In the genomic region with DNA sequence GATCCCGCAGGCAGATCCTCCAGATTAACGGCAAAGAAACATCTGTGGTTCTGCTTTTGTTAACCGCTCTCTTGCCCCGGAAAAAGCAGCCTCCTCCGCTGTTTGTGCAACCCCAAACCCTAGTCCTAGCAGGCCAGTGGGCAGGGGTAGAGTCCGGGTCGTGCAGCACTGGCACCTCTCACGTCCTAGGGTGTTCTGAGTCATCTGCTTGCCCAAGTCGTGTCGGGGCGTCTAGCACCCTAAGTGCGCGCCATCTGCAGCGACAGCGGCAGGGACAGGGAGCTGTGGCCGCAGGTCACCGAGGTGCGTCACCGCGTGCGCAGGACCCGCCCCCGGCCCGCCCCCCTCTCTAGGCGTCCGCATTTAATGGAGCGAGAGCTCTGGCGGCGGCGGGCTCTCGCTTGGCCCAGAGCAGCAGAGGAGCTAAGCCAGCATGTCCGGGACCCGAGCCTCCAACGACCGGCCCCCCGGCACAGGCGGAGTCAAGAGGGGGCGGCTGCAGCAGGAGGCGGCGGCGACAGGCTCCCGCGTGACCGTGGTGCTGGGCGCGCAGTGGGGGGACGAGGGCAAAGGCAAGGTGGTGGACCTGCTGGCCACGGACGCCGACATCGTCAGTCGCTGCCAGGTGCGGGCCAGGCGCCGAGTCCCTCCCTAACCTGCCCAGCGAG, we compare ENCODE assay signal across 8 mouse cellular contexts. TPM values are rescaled to one million over a fixed set of nuclear protein-coding genes. Genes with fewer than 3 reads are reported as not detected.
DNase-seq lines count a peak whose midpoint lies in the region; ATAC-seq lines count a peak whose summit lies in the region.

A gene (plus strand): TSS at position 360 of the 668 bp plus-strand sequence.

- peak within 1 kb of the TSS; percentile 87 for H3K9ac ChIP-seq in heart, embryonic 11.5 days (ENCODE audit: low read depth, low read length)
- peak within 1 kb of the TSS; percentile 59; the same call in 1 of the 2 replicates for H3K9ac ChIP-seq in kidney, embryonic 14.5 days (ENCODE audit: low read depth, low read length)
- peak within 1 kb of the TSS; percentile 68 for H3K9ac ChIP-seq in liver, embryonic 16.5 days (ENCODE audit: low read depth, low read length)
- H3K9ac ChIP-seq in neural tube, embryonic 12.5 days, result peak within 1 kb of the TSS; percentile 69

- no peaks in the 10 kb centered on the region for H3K36me3 ChIP-seq in embryonic facial prominence, embryonic 10.5 days (replicated peaks)
- H3K36me3 ChIP-seq in heart, embryonic 11.5 days (ENCODE audit: control insufficient read depth, insufficient read depth, low read length), result no peaks in the 10 kb centered on the region
- no peaks in the 10 kb centered on the region for H3K36me3 ChIP-seq in kidney, embryonic 14.5 days (ENCODE audit: control insufficient read depth, insufficient read depth, low read length)
- no peaks in the 10 kb centered on the region for H3K36me3 ChIP-seq in liver, embryonic 16.5 days (ENCODE audit: control insufficient read depth, insufficient read depth)
- H3K36me3 ChIP-seq in neural tube, embryonic 12.5 days, result no peaks in the 10 kb centered on the region

- WGBS in embryonic facial prominence, embryonic 10.5 days, result under 1% methylated on average over 56 of the region's 56 CpGs
- WGBS in heart, embryonic 11.5 days (ENCODE audit: insufficient replicate concordance), result under 1% methylated on average over 56 of the region's 56 CpGs
- under 1% methylated on average over 48 of the region's 56 CpGs for WGBS in kidney, embryonic 14.5 days
- under 1% methylated on average over 55 of the region's 56 CpGs for WGBS in liver, embryonic 16.5 days (ENCODE audit: insufficient replicate concordance)
- WGBS in neural tube, embryonic 12.5 days, result under 1% methylated on average over 56 of the region's 56 CpGs

- peak within 1 kb of the TSS; percentile 69 for H3K4me3 ChIP-seq in embryonic facial prominence, embryonic 10.5 days
- H3K4me3 ChIP-seq in heart, embryonic 11.5 days (ENCODE audit: low read depth, low read length), result peak within 1 kb of the TSS; percentile 58
- H3K4me3 ChIP-seq in kidney, embryonic 14.5 days (ENCODE audit: low read length), result peak within 1 kb of the TSS; percentile 47
- H3K4me3 ChIP-seq in liver, embryonic 16.5 days (ENCODE audit: low read depth, low read length), result peak within 1 kb of the TSS; percentile 60
- H3K4me3 ChIP-seq in neural tube, embryonic 12.5 days, result peak within 1 kb of the TSS; percentile 47

- H3K9me3 ChIP-seq in embryonic facial prominence, embryonic 10.5 days, result no peaks in the 10 kb centered on the region
- no peaks in the 10 kb centered on the region for H3K9me3 ChIP-seq in heart, embryonic 11.5 days (replicated peaks; ENCODE audit: control insufficient read depth, low read length)
- no peaks in the 10 kb centered on the region for H3K9me3 ChIP-seq in kidney, embryonic 14.5 days (ENCODE audit: control insufficient read depth, low read length)
- no peaks in the 10 kb centered on the region for H3K9me3 ChIP-seq in liver, embryonic 16.5 days (replicated peaks; ENCODE audit: control insufficient read depth, low read length)
- no peaks in the 10 kb centered on the region for H3K9me3 ChIP-seq in neural tube, embryonic 12.5 days

- peak; percentile 64 to 67 for DNase-seq in B cell, adult 2 months
- DNase-seq in adrenal gland, adult 2 months, result peak; percentile 82
- peak; percentile 80 for DNase-seq in embryonic facial prominence, embryonic 10.5 days (ENCODE audit: low spot score)
- peak; percentile 60 for DNase-seq in thymus, postnatal 25 days

- ATAC-seq in heart, embryonic 11.5 days (replicated peaks; ENCODE audit: insufficient number of reproducible peaks, low FRiP score, low TSS enrichment), result peak; percentile 55
- ATAC-seq in kidney, embryonic 14.5 days (ENCODE audit: low FRiP score, low TSS enrichment), result peak; percentile 66
- peak; percentile 73 for ATAC-seq in liver, embryonic 16.5 days (ENCODE audit: low read depth)
- ATAC-seq in neural tube, embryonic 12.5 days (ENCODE audit: low FRiP score, low read depth), result peak; percentile 35

- H3K27ac ChIP-seq in embryonic facial prominence, embryonic 10.5 days (replicated peaks), result peak within 1 kb of the TSS; percentile 76
- H3K27ac ChIP-seq in heart, embryonic 11.5 days (ENCODE audit: low read depth, low read length), result peak within 1 kb of the TSS; percentile 92
- H3K27ac ChIP-seq in kidney, embryonic 14.5 days (ENCODE audit: low read depth, low read length), result no peak within 1 kb of the TSS
- peak within 1 kb of the TSS; percentile 61 for H3K27ac ChIP-seq in liver, embryonic 16.5 days (ENCODE audit: low read length)
- no peak within 1 kb of the TSS for H3K27ac ChIP-seq in neural tube, embryonic 12.5 days

- H3K4me1 ChIP-seq in embryonic facial prominence, embryonic 10.5 days, result peaks cover 61% of the 10 kb centered on the region
- peaks cover 56% of the 10 kb centered on the region for H3K4me1 ChIP-seq in heart, embryonic 11.5 days (ENCODE audit: control insufficient read depth, insufficient read depth, low read length)
- peaks cover 27% of the 10 kb centered on the region for H3K4me1 ChIP-seq in kidney, embryonic 14.5 days (ENCODE audit: control insufficient read depth, insufficient read depth, low read length)
- peaks cover 11% of the 10 kb centered on the region for H3K4me1 ChIP-seq in liver, embryonic 16.5 days (ENCODE audit: control insufficient read depth, low read depth, low read length)
- peaks cover 22% of the 10 kb centered on the region for H3K4me1 ChIP-seq in neural tube, embryonic 12.5 days

- peak within 1 kb of the TSS; percentile 93 for H3K4me2 ChIP-seq in heart, embryonic 11.5 days
- H3K4me2 ChIP-seq in kidney, embryonic 14.5 days (replicated peaks; ENCODE audit: low read depth, low read length), result peak within 1 kb of the TSS; percentile 93
- peak within 1 kb of the TSS; percentile 76 for H3K4me2 ChIP-seq in liver, embryonic 16.5 days (ENCODE audit: low read depth, low read length)
- H3K4me2 ChIP-seq in neural tube, embryonic 12.5 days (replicated peaks), result peak within 1 kb of the TSS; percentile 98

- peaks cover 62% of the 10 kb centered on the region for H3K27me3 ChIP-seq in embryonic facial prominence, embryonic 10.5 days (replicated peaks; ENCODE audit: low read depth, poor library complexity, severe bottlenecking)
- peaks cover 10% of the 10 kb centered on the region for H3K27me3 ChIP-seq in heart, embryonic 11.5 days (ENCODE audit: control insufficient read depth, insufficient read depth, low read length)
- peaks cover 4% of the 10 kb centered on the region; the same call in 1 of the 2 replicates for H3K27me3 ChIP-seq in kidney, embryonic 14.5 days (ENCODE audit: control insufficient read depth, insufficient read depth, low read length)
- H3K27me3 ChIP-seq in liver, embryonic 16.5 days (ENCODE audit: control insufficient read depth, insufficient read depth, low read depth, low read length), result peaks cover 16% of the 10 kb centered on the region
- peaks cover 43% of the 10 kb centered on the region for H3K27me3 ChIP-seq in neural tube, embryonic 12.5 days (replicated peaks)

RNA-seq across cellular contexts. Expression of the gene that starts here (rescaled TPM):
- 10 to 100 TPM; 10.7 to 39.1 TPM for total RNA-seq in adrenal gland, adult 2 months (2021)
- polyA plus RNA-seq in adrenal gland, adult 2 months (2012; rRNA removed), result 10.6 and 11.0 TPM in 2 replicates
- 4.0 and 4.3 TPM in 2 replicates for polyA plus RNA-seq in embryonic facial prominence, embryonic 10.5 days (2016; fragmentation: Nextera tagmentation; extraction: Ambion mirVana)
- 73.3 and 75.2 TPM in 2 replicates for polyA plus RNA-seq in heart, embryonic 11.5 days (2014; fragmentation: Nextera tagmentation; extraction: Ambion mirVana)
- polyA plus RNA-seq in kidney, embryonic 14.5 days (2014; fragmentation: Nextera tagmentation; extraction: Ambion mirVana), result 8.0 and 9.3 TPM in 2 replicates
- polyA plus RNA-seq in liver, embryonic 16.5 days (2015; fragmentation: Nextera tagmentation; extraction: Ambion mirVana), result 12.4 and 14.0 TPM in 2 replicates
- polyA plus RNA-seq in neural tube, embryonic 12.5 days (2016; fragmentation: Nextera tagmentation; extraction: Ambion mirVana), result 3.2 and 3.7 TPM in 2 replicates

Comparison
In these comparisons a context has a peak if more than half of its experiments do, and no peak if none do; other contexts are left out.
1. H3K27ac ChIP-seq: peak in embryonic facial prominence, embryonic 10.5 days (single experiment), heart, embryonic 11.5 days (single experiment) and liver, embryonic 16.5 days (single experiment); none in kidney, embryonic 14.5 days (single experiment) and neural tube, embryonic 12.5 days (single experiment).
2. Peak in every context shown above with its lines, with median percentiles within 50 percentile points of each other: DNase-seq, H3K4me3 ChIP-seq, ATAC-seq, H3K4me2 ChIP-seq and H3K9ac ChIP-seq.